Mouse (Mus musculus): Measurements from ENCODE around the gene Mkrn1.
"Not testable (repeated sequence)": the region's sequence is repeated elsewhere in the genome, so short reads cannot be mapped to it uniquely, and the experiment has no call there.

The Mkrn1 gene

GRCm38 (mm10) chr6:39378161-39378835, 42.0 kb downstream of the Mkrn1 start:
- DNase-seq, result not testable (repeated sequence)

DNA sequence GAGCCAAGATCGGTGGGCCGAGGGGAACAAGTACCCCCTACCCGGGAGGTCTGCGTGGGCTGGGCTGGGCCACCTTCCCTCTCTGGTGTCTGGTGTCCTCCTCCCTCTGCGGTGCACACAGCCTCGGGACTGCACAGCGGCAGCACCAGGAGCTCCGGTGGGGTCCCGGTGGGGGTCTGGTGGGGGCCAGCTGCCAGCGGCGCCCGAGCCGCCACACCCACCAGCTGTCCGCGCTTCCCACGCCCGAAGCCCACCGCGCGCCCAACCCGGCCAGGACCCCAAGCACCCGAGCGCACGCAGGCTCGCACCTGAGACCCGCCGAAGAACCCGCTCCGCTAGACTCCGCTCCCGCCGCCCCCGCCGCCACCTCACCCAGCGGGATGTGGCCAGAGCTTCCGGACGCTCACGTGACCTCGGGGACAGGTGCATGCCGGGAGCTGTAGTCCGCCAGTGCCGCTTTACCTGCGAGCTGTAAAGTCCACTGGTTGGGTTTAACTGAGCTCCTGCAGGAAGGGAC, 42.9 kb downstream of the Mkrn1 start, which contains the start of gene Slc37a3:
TSS of gene Slc37a3 (minus strand) at position 365 of the 517 bp plus-strand sequence.
- DNase-seq, result peak; percentile 89

DNA sequence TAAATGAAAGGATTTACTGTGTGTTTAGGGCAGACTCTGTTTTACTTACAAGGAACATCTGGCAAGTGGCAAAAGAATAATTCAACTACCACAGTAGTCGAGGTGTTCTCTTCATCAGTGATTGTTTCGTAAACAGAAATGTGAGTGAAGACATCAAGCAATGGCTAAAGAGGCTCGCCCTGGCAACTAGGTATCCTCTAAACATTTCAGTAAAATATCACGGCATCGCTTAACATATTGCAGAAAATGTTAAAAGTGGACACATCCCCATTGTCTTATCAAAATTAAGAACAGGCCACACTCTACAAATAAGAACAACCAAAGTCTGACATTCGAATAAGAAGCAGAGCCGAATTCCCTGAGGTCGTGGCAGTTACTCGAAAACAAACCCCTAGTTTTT, 43.5 kb downstream of the Mkrn1 start:
- no peak for DNase-seq

DNA sequence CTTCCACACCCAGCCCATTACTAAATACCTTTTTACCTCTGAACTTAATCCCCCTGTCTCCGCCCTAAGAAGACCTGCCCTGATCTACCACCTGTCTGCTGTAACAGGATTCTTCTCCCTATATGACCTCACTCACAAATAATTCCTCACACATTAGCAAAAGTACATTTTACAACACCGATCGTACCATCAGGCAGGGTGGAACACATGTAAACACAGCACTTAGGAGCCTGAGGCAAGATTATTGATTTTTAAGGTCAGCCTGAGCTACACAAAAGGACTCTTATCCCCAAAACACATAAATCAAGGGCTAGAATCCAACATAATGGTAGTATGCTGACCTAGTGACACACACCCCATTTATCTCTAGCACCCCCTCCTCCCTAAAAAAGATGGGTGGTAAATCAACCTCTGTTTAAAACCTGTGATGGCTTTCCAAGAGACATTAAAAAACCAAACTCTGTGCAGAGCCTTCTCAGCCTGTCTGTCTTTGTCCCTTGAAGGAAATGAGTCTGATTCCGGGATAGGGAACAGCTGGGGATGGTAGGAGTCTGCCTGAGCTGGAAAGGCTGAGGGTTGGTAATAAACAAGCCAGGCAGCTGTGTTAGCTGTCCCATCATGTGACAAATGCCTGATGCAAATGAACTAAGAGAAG, 46.8 kb downstream of the Mkrn1 start:
- no peak for DNase-seq

GRCm38 (mm10) chr6:39372727-39373126, 47.5 kb downstream of the Mkrn1 start:
- DNase-seq, result no peak

DNA sequence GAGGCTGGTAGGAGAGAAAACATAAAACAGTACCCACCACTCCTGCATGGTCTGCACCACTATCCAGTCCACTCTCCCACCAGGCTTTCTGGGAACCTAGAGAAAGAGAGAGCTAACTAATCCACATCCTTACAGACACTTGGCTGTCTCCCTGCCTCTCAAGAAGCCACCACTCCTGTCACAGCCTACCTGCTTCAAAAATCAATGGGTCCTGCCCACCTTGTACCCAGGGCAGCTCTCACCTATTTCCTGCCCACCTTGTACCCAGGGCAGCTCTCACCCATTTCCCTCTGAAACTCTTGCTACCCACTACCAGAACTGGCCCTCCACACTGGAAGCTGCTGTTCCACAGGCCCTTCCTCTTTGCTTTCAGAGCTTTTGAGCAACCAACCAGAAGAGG, 48.2 kb downstream of the Mkrn1 start:
- no peak for DNase-seq

DNA sequence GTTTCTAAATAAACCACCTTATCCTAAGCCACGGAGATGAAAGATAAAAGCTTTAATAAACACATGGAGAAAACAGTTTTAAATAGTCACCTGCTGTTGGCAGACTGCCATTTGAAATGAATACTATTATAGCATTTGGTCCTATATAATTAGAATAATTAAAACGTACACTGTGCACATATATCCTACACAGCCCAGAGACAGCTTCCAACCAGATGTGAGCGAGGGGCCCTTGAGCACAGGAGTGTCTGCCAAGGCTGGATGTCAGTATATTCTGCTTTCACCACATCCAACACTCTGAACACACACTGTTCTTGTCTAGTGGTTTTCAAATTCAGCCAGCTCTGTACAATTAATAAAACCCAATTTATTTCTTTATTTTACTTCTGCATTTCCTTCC, 50.6 kb downstream of the Mkrn1 start:
- DNase-seq, result no peak

GRCm38 (mm10) chr6:39362684-39363083, 57.6 kb downstream of the Mkrn1 start:
- DNase-seq, result no peak

DNA sequence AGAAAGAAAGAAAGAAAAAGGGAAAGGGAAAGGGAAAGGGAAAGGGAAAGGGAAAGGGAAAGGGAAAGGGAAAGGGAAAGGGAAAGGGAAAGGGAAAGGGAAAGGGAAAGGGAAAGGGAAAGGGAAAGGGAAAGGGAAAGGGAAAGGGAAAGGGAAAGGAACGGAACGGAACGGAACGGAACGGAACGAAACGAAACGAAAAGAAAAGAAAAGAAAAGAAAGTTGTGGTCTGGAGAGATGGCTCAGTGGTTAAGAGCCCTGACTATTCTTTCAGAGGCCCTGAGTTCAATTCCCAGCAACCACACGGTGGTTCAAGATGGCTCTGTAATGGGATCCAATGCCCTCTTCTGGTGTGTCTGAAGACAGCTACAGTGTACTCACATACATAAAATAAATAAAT, 61.1 kb downstream of the Mkrn1 start:
- not testable (repeated sequence) for DNase-seq

DNA sequence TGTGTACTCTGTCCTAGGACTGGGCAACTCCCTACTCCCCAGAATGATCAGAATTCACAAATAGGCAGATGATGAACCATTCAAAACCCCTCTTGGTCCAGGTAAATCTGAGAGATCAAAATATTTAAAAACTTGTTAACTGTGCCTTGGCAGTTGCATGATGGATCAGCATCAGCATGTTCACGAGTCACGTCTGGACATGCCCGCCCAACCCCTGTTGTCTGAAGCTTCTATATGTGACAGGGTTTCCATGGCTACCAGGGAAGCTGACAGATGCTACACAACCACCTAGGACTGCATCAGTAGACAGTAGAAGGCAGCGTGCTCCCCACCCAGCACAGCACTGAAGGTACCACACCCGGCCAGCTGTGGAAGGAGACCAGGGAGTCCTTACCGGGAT, 71.3 kb downstream of the Mkrn1 start:
- no peak for DNase-seq

DNA sequence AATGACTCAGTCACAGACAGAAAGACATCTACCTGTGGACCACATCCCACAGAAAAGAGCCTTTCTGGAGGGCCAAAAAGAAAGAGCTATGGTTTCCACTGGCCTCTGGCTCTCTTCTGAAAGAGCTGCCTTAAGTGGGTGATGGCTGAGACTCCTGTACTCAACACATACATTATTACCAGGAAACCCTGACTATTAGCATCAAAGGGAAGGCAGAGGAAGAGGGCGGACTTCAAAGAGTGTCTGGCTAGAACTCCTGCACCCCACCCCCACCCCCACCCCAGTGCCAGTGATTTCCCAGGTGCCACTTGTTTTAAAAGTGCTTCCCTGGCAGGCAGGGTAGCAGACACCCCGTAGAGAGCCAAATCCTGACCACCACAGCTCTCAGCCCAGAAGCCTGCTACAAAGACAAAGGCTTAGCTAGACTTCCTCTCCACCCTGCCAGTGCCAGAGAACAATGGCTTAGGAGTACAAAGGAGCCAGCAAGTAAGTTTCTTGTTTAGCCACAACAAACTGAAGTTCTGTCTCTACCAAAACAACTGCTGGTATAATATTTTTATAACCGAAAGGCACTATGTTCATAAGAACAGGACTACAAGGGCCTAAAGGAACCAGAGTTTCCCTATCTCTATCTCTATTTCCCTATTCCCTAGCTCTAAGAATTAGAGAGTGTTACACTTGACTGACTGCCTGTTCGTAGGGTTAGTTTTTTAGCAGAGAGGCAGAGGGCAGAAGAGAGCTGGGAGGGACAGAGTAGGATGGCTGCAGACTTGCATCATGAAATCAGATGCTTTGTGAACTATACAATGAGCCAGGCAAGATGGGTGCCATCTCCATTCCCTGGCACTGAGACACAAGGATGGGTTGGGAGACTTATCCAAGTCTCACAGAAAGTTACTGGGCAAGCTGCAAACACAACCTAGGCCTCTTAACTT, 72.1 kb downstream of the Mkrn1 start:
- no peak for DNase-seq

Measured in thymus, adult 18-20 months (tissue).